Mouse (Mus musculus) heart, embryonic 11.5 days (tissue): ENCODE results near the gene Rnf26. TPM values are rescaled to one million over a fixed set of nuclear protein-coding genes. Genes with fewer than 3 reads are reported as not detected.

Source experiments
- ATAC-seq: fragments of 200-750 bp; cut with Nextera tagmentation; replicated peaks from 2 replicates; pipeline ENCODE4 v1.8.0; 2017; ENCODE audit warnings: moderate library complexity; ENCODE audit not compliant: insufficient number of reproducible peaks, low FRiP score, low TSS enrichment
- H3K27ac ChIP-seq: fragments of 300-500 bp; sonication (generic); 2 replicates; pipeline ENCODE4 v1.5.1; 2014; ENCODE audit warnings: mild to moderate bottlenecking, low read depth, low read length
- H3K27me3 ChIP-seq: fragments of 300-500 bp; sonication (generic); 2 replicates; pipeline ENCODE4 v1.6.1; 2014; ENCODE audit warnings: mild to moderate bottlenecking, low read length, mixed read lengths; ENCODE audit not compliant: control insufficient read depth, insufficient read depth
- H3K36me3 ChIP-seq: fragments of 300-500 bp; sonication (generic); 2 replicates; pipeline ENCODE4 v1.6.1; 2014; ENCODE audit warnings: mild to moderate bottlenecking, low read length, moderate library complexity, mixed read lengths; ENCODE audit not compliant: control insufficient read depth, insufficient read depth
- H3K4me1 ChIP-seq: fragments of 300-500 bp; sonication (generic); 2 replicates; pipeline ENCODE4 v1.6.1; 2014; ENCODE audit warnings: low read length; ENCODE audit not compliant: control insufficient read depth, insufficient read depth
- H3K4me2 ChIP-seq: fragments of 300-500 bp; sonication (generic); 2 replicates; pipeline ENCODE4 v1.6.1; 2014; ENCODE audit warnings: mild to moderate bottlenecking, moderate library complexity
- H3K4me3 ChIP-seq: fragments of 300-500 bp; sonication (generic); 2 replicates; pipeline ENCODE4 v1.5.1; 2014; ENCODE audit warnings: low read depth, low read length
- H3K9ac ChIP-seq: fragments of 300-500 bp; sonication (generic); 2 replicates; pipeline ENCODE4 v1.6.1; 2014; ENCODE audit warnings: mild to moderate bottlenecking, low read depth, low read length, moderate library complexity
- H3K9me3 ChIP-seq: fragments of 300-500 bp; sonication (generic); replicated peaks from 2 replicates; pipeline ENCODE4 v1.6.1; 2016; ENCODE audit warnings: low read length; ENCODE audit not compliant: control insufficient read depth
- WGBS: fragments of 180-500 bp; shearing (Covaris S2); extraction: QIAGEN DNeasy Blood & Tissue Kit; methylation state at CpG from one replicate; pipeline ENCODE4 v1.1.7; 2014; ENCODE audit not compliant: insufficient replicate concordance; 5-methylcytosine and 5-hydroxymethylcytosine counted together
- polyA plus RNA-seq: library from polyadenylated mRNA; unstranded; fragments of >200 nt; fragmentation: Nextera tagmentation; extraction: Ambion mirVana; gene quantifications from 2 replicates; pipeline ENCODE4 v1.2.1, GENCODE M21; 2014

The Rnf26 gene
- polyA plus RNA-seq, result 35.2 and 38.2 TPM in 2 replicates

- Histone ChIP-seq H3K36me3 (0 out of 2 replicates have a peak, but pooled peaks cover 4% of the 10 kb centered on the region), H3K4me3 (peak within 1 kb of the TSS; percentile 82), H3K9ac (peak within 1 kb of the TSS; percentile 93), H3K27ac (peak within 1 kb of the TSS; percentile 66), H3K9me3 (no peaks in the 10 kb centered on the region), H3K4me1 (peaks cover 23% of the 10 kb centered on the region), H3K4me2 (peak within 1 kb of the TSS; percentile 64), H3K27me3 (no peaks in the 10 kb centered on the region)
- under 1% methylated on average over 51 of the region's 51 CpGs for WGBS
- ATAC-seq, result peak; percentile 92
Measured at GRCm38 (mm10) chr9:44113105-44113789, at the start of gene Rnf26, which contains the start of gene Gm49380. Gene Rnf26 (minus strand): TSS chr9:44113517. Gene Gm49380 (minus strand): TSS chr9:44113500.

GRCm38 (mm10) chr9:44159886-44160285, 46.6 kb upstream of the Rnf26 start:
- Histone ChIP-seq H3K27me3 (no peaks in the 10 kb centered on the region), H3K4me1 (no peaks in the 10 kb centered on the region), H3K4me3 (no peak overlapping the region), H3K4me2 (no peak overlapping the region), H3K27ac (no peak overlapping the region), H3K9me3 (no peaks in the 10 kb centered on the region), H3K9ac (no peak overlapping the region), H3K36me3 (peaks cover 41% of the 10 kb centered on the region)
- WGBS, result 64% methylated on average over 3 of the region's 3 CpGs
- ATAC-seq, result no peak

DNA sequence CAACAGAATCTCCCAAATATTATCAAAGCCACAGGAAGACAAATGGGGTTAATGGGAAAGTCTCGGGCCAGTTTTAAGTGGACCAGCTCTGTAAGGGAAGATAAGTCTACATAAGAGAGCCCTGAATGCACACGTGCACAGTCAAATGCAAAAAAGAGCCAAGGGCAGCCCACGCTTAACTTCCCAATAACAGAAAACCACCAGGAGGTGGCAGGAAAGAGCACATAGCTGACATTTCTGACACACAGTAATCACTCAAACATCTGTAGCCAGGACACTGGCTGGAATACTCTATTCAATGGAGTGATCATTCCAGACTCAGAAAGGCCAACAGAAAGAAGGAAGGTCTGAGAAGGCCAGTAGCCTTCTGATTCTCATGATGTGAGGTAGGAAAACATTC, 34.0 kb upstream of the Rnf26 start:
- H3K27ac ChIP-seq, result no peak overlapping the region
- no peaks in the 10 kb centered on the region for H3K27me3 ChIP-seq
- H3K36me3 ChIP-seq, result peaks cover 8% of the 10 kb centered on the region
- no peaks in the 10 kb centered on the region for H3K4me1 ChIP-seq
- H3K9me3 ChIP-seq, result no peaks in the 10 kb centered on the region
- H3K9ac ChIP-seq, result no peak overlapping the region
- WGBS, result 57% methylated on average over 3 of the region's 3 CpGs
- H3K4me2 ChIP-seq, result no peak overlapping the region
- no peak overlapping the region for H3K4me3 ChIP-seq
- ATAC-seq, result no peak

- no peak for ATAC-seq
- H3K4me3 ChIP-seq, result no peak overlapping the region
- H3K27me3 ChIP-seq, result no peaks in the 10 kb centered on the region
- 0 out of 2 replicates have a peak, but pooled peaks cover 2% of the 10 kb centered on the region for H3K4me1 ChIP-seq
- H3K4me2 ChIP-seq, result no peak overlapping the region
- H3K36me3 ChIP-seq, result peaks cover 17% of the 10 kb centered on the region
- no peak overlapping the region for H3K9ac ChIP-seq
- H3K27ac ChIP-seq, result no peak overlapping the region
- no peaks in the 10 kb centered on the region for H3K9me3 ChIP-seq
Measured at GRCm38 (mm10) chr9:44144718-44145060, 31.4 kb upstream of the Rnf26 start.

DNA sequence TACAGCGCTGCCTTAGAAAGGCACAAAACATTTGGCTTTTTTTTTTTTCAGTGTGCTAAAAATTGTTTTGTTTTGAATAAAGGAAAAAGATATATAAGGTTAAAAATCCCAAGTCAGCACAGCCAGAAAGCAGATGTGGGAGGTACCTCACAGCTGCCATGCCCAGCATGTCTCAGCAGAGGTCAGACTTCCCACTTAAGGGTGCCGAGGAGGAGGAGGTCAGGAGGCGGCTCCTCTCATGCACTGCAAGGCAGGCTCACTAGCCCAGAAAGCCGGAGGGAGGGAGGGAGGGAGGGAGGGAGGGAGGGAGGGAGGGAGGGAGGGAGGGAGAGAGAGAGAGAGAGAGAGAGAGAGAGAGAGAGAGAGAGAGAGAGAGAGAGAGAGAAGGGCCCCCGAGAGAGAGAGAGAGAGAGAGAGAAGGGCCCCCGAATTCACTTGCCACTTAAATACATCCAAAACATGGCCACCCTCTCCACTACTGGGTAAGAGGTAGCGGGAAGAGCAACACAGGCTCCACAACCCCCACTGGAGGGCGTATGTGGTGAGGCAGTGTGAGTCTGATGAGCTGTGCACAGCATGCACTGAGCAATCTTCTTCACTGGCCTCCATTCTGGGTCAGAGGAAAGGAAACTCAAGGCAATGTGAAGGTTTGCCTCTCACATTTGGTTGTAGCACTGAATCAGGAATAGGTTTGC, 30.9 kb upstream of the Rnf26 start:
- Histone ChIP-seq H3K36me3 (peaks cover 22% of the 10 kb centered on the region), H3K27ac (no peak overlapping the region)
- WGBS, result 35% methylated on average over 7 of the region's 8 CpGs

GRCm38 (mm10) chr9:44143421-44143820, 30.1 kb upstream of the Rnf26 start:
- H3K9ac ChIP-seq, result no peak overlapping the region
- WGBS, result 77% methylated on average over 5 of the region's 5 CpGs

More for the DNA sequence above, 30.9 kb upstream of the Rnf26 start:
- H3K27me3 ChIP-seq, result no peaks in the 10 kb centered on the region
- H3K9me3 ChIP-seq, result no peaks in the 10 kb centered on the region
- no peak overlapping the region for H3K4me2 ChIP-seq
- H3K4me3 ChIP-seq, result no peak overlapping the region
- ATAC-seq, result no peak
- H3K9ac ChIP-seq, result no peak overlapping the region
- 0 out of 2 replicates have a peak, but pooled peaks cover 5% of the 10 kb centered on the region for H3K4me1 ChIP-seq

GRCm38 (mm10) chr9:44141951-44142350, 28.6 kb upstream of the Rnf26 start:
- Histone ChIP-seq H3K9me3 (no peaks in the 10 kb centered on the region), H3K4me3 (no peak overlapping the region), H3K27ac (no peak overlapping the region), H3K9ac (no peak overlapping the region), H3K36me3 (peaks cover 35% of the 10 kb centered on the region), H3K4me1 (peaks cover 14% of the 10 kb centered on the region; the same call in 1 of the 2 replicates), H3K27me3 (no peaks in the 10 kb centered on the region), H3K4me2 (no peak overlapping the region)
- ATAC-seq, result no peak
- 65% methylated on average over 5 of the region's 5 CpGs for WGBS

More at GRCm38 (mm10) chr9:44143421-44143820, 30.1 kb upstream of the Rnf26 start:
- H3K4me3 ChIP-seq, result no peak overlapping the region
- H3K36me3 ChIP-seq, result peaks cover 26% of the 10 kb centered on the region
- no peak overlapping the region for H3K4me2 ChIP-seq
- peaks cover 11% of the 10 kb centered on the region; the same call in 1 of the 2 replicates for H3K4me1 ChIP-seq
- no peak for ATAC-seq
- H3K27ac ChIP-seq, result peak overlapping the region; percentile 10; the same call in 1 of the 2 replicates
- no peaks in the 10 kb centered on the region for H3K9me3 ChIP-seq
- H3K27me3 ChIP-seq, result no peaks in the 10 kb centered on the region

- Histone ChIP-seq H3K27ac (no peak overlapping the region), H3K27me3 (no peaks in the 10 kb centered on the region), H3K36me3 (peaks cover 38% of the 10 kb centered on the region), H3K9me3 (no peaks in the 10 kb centered on the region), H3K4me1 (peaks cover 33% of the 10 kb centered on the region), H3K9ac (no peak overlapping the region), H3K4me3 (no peak overlapping the region), H3K4me2 (no peak overlapping the region)
- WGBS, result 62% methylated on average over 4 of the region's 4 CpGs
- no peak for ATAC-seq
Measured at GRCm38 (mm10) chr9:44137846-44138245, 24.5 kb upstream of the Rnf26 start.
